Mouse (Mus musculus) heart, postnatal 0 days (tissue): ENCODE measurements around the gene Phc2.

Experiments used
- CTCF ChIP-seq: IDR thresholded peaks from 2 replicates; pipeline ENCODE4 v1.5.1; 2016; ENCODE audit warnings: antibody characterized with exemption, control low read depth, low read depth
- EP300 ChIP-seq: IDR thresholded peaks from 2 replicates; pipeline ENCODE4 v1.6.1; 2016; ENCODE audit warnings: antibody characterized with exemption, low read depth

DNA sequence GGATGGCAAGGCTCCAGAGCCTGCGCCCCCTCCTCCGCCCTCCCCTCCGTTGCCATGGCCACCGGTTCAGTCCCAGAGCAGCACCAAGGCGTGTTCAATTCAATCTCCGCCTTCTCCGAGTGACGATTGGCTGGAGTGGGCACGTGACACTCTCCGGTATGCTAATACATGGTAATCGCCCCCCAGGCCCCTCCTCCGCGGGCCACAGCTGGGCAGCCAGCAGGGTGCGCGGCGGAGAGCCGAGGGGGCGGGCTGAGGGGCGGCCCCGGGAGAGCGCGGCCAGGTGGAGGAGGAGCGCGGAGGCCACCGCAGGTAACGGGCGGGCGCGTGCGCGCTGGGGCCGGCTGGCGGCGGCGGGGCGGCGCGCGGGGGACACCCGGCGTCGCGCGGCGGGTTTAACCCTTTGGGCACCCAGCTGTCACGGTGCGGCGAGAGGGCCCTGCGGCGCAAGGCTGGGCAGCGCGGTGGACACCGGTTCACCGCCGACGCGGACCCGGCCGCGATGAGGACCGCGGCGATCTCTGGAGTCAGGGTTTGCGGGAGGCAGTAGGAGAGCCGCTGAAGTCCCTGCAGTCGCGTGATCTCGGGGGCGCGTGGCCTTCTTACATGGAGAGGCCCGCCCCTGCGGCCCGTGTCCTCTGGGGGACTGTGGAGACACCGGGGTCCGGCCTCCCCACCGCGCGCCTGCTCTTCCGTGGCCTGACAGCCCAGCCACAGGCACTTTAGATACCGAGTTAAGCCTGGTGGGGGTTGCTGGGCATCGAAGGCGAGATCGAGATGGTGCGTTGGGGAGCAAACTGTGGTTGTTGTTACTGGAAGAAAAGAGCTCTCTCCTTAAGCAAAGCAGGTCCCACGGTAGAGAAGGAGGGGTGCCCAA, at the start of gene Phc2:
- TF ChIP-seq CTCF (peak; percentile 36), EP300 (no peak)
